Mouse (Mus musculus) embryonic facial prominence, embryonic 15.5 days (tissue): ENCODE results near the gene Klf17. TPM values are rescaled to one million over a fixed set of nuclear protein-coding genes. Genes with fewer than 3 reads are reported as not detected.
A peak's percentile ranks its signal among the peaks of the same experiment; 100 is the strongest.

Experiments used
- ATAC-seq: fragments of 200-750 bp; cut with Nextera tagmentation; 2 replicates; pipeline ENCODE4 v1.8.0; 2017; ENCODE audit warnings: low read depth, moderate TSS enrichment; ENCODE audit not compliant: insufficient number of reproducible peaks, low FRiP score, low TSS enrichment
- H3K27ac ChIP-seq: fragments of 300-500 bp; sonication (generic); replicated peaks from 2 replicates; pipeline ENCODE4 v1.5.1; 2015; ENCODE audit warnings: mild to moderate bottlenecking, inconsistent platforms
- H3K27me3 ChIP-seq: fragments of 300-500 bp; sonication (generic); 2 replicates; pipeline ENCODE4 v1.6.1; 2015; ENCODE audit warnings: inconsistent platforms
- H3K36me3 ChIP-seq: fragments of 300-500 bp; sonication (generic); 2 replicates; pipeline ENCODE4 v1.6.1; 2015; ENCODE audit warnings: mild to moderate bottlenecking, inconsistent platforms
- H3K4me1 ChIP-seq: fragments of 300-500 bp; sonication (generic); 2 replicates; pipeline ENCODE4 v1.6.1; 2015; ENCODE audit warnings: inconsistent platforms
- H3K4me2 ChIP-seq: fragments of 300-500 bp; sonication (generic); replicated peaks from 2 replicates; pipeline ENCODE4 v1.6.1; 2015; ENCODE audit warnings: mild to moderate bottlenecking, inconsistent platforms
- H3K4me3 ChIP-seq: fragments of 300-500 bp; sonication (generic); replicated peaks from 2 replicates; pipeline ENCODE4 v1.5.1; 2015; ENCODE audit warnings: mild to moderate bottlenecking, inconsistent platforms
- H3K9ac ChIP-seq: fragments of 300-500 bp; sonication (generic); 2 replicates; pipeline ENCODE4 v1.6.1; 2015; ENCODE audit warnings: inconsistent platforms
- H3K9me3 ChIP-seq: fragments of 300-500 bp; sonication (generic); replicated peaks from 2 replicates; pipeline ENCODE4 v1.6.1; 2016; ENCODE audit warnings: inconsistent platforms
- WGBS: fragments of 180-500 bp; shearing (Covaris S2); methylation state at CpG from one replicate; pipeline ENCODE4 v1.1.7; 2015; 5-methylcytosine and 5-hydroxymethylcytosine counted together
- polyA plus RNA-seq: library from polyadenylated mRNA; unstranded; fragments of >200 nt; fragmentation: Nextera tagmentation; extraction: Ambion mirVana; gene quantifications from 2 replicates; pipeline ENCODE4 v1.2.1, GENCODE M21; 2015

The Klf17 gene
- not detected in 2 replicates for polyA plus RNA-seq

- H3K4me2 ChIP-seq, result no peak within 1 kb of the TSS
- WGBS, result 66% methylated on average over 12 of the region's 12 CpGs
These were observed at the start of gene Klf17 for GRCm38 (mm10) chr4:117765416-117765815. TSS of gene Klf17 (minus strand) at chr4:117765648.

GRCm38 (mm10) chr4:117814333-117814732, 48.9 kb upstream of the Klf17 start:
- Histone ChIP-seq H3K4me2 (no peak overlapping the region), H3K4me1 (no peaks in the 10 kb centered on the region), H3K27ac (no peak overlapping the region), H3K27me3 (no peaks in the 10 kb centered on the region), H3K9ac (no peak overlapping the region), H3K36me3 (no peaks in the 10 kb centered on the region), H3K9me3 (no peaks in the 10 kb centered on the region), H3K4me3 (no peak overlapping the region)
- 62% methylated on average over 4 of the region's 4 CpGs for WGBS
- no peak for ATAC-seq

More at GRCm38 (mm10) chr4:117765416-117765815, at the start of gene Klf17:
- Histone ChIP-seq H3K36me3 (no peaks in the 10 kb centered on the region), H3K4me1 (no peaks in the 10 kb centered on the region), H3K9ac (no peak within 1 kb of the TSS), H3K9me3 (no peaks in the 10 kb centered on the region), H3K27me3 (no peaks in the 10 kb centered on the region), H3K27ac (no peak within 1 kb of the TSS), H3K4me3 (no peak within 1 kb of the TSS)
- no peak for ATAC-seq

- ATAC-seq, result no peak
- Histone ChIP-seq H3K36me3 (no peaks in the 10 kb centered on the region), H3K9me3 (no peaks in the 10 kb centered on the region), H3K27ac (no peak overlapping the region), H3K4me1 (no peaks in the 10 kb centered on the region), H3K27me3 (no peaks in the 10 kb centered on the region), H3K9ac (no peak overlapping the region), H3K4me2 (no peak overlapping the region), H3K4me3 (no peak overlapping the region)
- 59% methylated on average over 9 of the region's 9 CpGs for WGBS
These were observed 48.2 kb upstream of the Klf17 start for GRCm38 (mm10) chr4:117813591-117814192.

GRCm38 (mm10) chr4:117810933-117811332, 45.5 kb upstream of the Klf17 start:
- H3K27me3 ChIP-seq, result no peaks in the 10 kb centered on the region
- ATAC-seq, result no peak
- H3K4me2 ChIP-seq, result no peak overlapping the region
- no peaks in the 10 kb centered on the region for H3K9me3 ChIP-seq
- WGBS, result 50% methylated on average over 2 of the region's 2 CpGs
- no peaks in the 10 kb centered on the region for H3K36me3 ChIP-seq
- no peak overlapping the region for H3K27ac ChIP-seq
- no peaks in the 10 kb centered on the region for H3K4me1 ChIP-seq
- H3K4me3 ChIP-seq, result no peak overlapping the region
- no peak overlapping the region for H3K9ac ChIP-seq

GRCm38 (mm10) chr4:117806992-117807391, 41.5 kb upstream of the Klf17 start:
- WGBS, result 56% methylated on average over 5 of the region's 5 CpGs
- Histone ChIP-seq H3K9me3 (no peaks in the 10 kb centered on the region), H3K4me3 (no peak overlapping the region), H3K9ac (no peak overlapping the region), H3K36me3 (no peaks in the 10 kb centered on the region), H3K27ac (no peak overlapping the region), H3K4me2 (no peak overlapping the region), H3K27me3 (no peaks in the 10 kb centered on the region), H3K4me1 (no peaks in the 10 kb centered on the region)
- ATAC-seq, result no peak

DNA sequence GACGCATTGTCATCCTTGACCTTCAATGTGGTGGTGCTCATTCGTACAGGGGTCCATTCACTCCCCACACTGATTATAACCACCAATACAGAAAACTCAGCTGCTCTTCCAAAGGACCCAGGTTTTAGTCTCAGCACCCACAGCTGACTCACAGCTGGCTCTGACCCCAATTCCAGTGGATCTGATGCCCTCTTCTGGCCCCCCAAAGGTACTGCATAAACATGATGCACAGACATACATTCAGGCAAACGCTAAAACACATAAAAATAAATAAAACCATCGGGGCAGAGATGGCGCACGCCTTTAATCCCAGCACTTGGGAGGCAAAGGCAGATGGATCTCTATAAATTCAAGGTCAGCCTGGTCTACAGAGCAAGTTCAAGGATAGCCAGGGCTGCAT, 34.5 kb upstream of the Klf17 start:
- no peaks in the 10 kb centered on the region for H3K9me3 ChIP-seq
- no peak overlapping the region for H3K9ac ChIP-seq
- H3K27ac ChIP-seq, result no peak overlapping the region
- no peaks in the 10 kb centered on the region for H3K27me3 ChIP-seq
- H3K4me3 ChIP-seq, result no peak overlapping the region
- no peaks in the 10 kb centered on the region for H3K36me3 ChIP-seq
- ATAC-seq, result no peak
- H3K4me1 ChIP-seq, result no peaks in the 10 kb centered on the region
- 77% methylated on average over 6 of the region's 6 CpGs for WGBS
- no peak overlapping the region for H3K4me2 ChIP-seq

DNA sequence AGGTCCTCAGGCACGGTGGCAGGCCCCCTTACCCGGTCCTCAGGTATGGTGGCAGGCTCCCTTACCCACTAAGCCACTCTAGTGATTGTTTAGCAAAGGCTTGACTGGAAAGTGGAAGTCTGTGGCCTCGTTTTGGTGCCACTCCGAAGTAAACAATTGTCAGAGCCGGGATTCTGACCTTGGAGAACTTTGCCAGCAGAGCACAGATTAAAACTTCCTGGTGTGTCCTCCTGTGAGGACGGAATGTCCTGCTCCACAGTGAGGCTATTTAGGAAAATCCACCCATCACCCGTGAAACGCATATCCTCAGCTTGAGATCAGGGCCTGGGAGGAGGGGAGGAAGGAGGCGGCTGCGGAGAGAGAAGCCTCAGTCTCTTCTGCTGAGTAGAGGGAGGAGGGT, 22.9 kb upstream of the Klf17 start:
- H3K27me3 ChIP-seq, result no peaks in the 10 kb centered on the region
- H3K4me3 ChIP-seq, result no peak overlapping the region
- H3K9me3 ChIP-seq, result no peaks in the 10 kb centered on the region
- no peak overlapping the region for H3K4me2 ChIP-seq
- H3K4me1 ChIP-seq, result no peaks in the 10 kb centered on the region
- 57% methylated on average over 10 of the region's 10 CpGs for WGBS
- no peak overlapping the region for H3K9ac ChIP-seq
- no peak overlapping the region for H3K27ac ChIP-seq
- ATAC-seq, result no peak
- no peaks in the 10 kb centered on the region for H3K36me3 ChIP-seq

DNA sequence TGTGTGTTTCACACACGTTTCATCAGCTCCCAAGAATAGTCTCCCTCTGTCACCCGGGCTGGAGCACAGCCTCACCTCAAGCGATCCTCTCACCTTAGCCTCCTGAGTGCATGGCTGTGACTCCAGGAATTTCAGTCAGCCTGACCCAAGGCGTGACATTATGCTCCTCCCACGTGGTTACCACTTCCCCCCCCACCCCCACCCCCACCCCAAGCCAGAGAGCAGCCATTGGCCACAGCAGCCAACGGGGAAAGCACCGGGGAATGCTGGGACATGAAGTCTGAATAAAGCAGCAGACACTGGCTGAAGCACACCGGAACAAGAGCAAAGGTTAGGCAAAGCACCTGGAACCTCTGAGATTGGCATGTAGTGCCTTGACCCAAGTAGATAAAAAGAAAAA, 21.5 kb upstream of the Klf17 start:
- peak; percentile 47; the same call in 1 of the 2 replicates for ATAC-seq
- Histone ChIP-seq H3K4me3 (0 out of 2 replicates have a peak overlapping the region, but pooled peaks have one; percentile 7), H3K27me3 (no peaks in the 10 kb centered on the region), H3K9me3 (no peaks in the 10 kb centered on the region), H3K9ac (no peak overlapping the region), H3K36me3 (no peaks in the 10 kb centered on the region), H3K27ac (no peak overlapping the region), H3K4me2 (0 out of 2 replicates have a peak overlapping the region, but pooled peaks have one; percentile 17), H3K4me1 (no peaks in the 10 kb centered on the region)
- WGBS, result 31% methylated on average over 8 of the region's 8 CpGs

DNA sequence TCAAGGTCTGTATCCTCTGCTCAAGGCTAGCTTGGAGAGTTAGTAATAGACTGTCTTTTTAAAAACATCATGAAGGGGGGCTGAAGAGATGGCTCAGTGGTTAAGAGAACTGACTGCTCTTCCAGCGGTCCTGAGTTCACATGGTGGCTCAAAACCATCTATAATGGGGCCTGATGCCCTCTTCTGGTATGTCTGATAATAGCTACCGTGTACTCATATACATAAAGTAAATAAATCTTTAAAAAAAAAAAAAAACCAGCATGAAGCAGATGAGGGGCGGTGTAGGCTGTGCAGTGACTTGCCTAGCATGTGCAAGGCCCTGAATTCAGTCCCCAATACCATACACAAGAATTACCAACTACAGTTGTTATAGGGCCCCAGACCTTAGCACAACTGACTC, 17.5 kb upstream of the Klf17 start:
- H3K27ac ChIP-seq, result no peak overlapping the region
- no peak overlapping the region for H3K9ac ChIP-seq
- H3K4me3 ChIP-seq, result no peak overlapping the region
- no peaks in the 10 kb centered on the region for H3K27me3 ChIP-seq
- no peaks in the 10 kb centered on the region for H3K9me3 ChIP-seq
- 88% methylated on average over 3 of the region's 3 CpGs for WGBS
- no peaks in the 10 kb centered on the region for H3K4me1 ChIP-seq
- no peaks in the 10 kb centered on the region for H3K36me3 ChIP-seq
- H3K4me2 ChIP-seq, result no peak overlapping the region
- ATAC-seq, result no peak

- no peaks in the 10 kb centered on the region for H3K4me1 ChIP-seq
- no peaks in the 10 kb centered on the region for H3K9me3 ChIP-seq
- H3K4me3 ChIP-seq, result no peak overlapping the region
- no peaks in the 10 kb centered on the region for H3K36me3 ChIP-seq
- H3K27me3 ChIP-seq, result no peaks in the 10 kb centered on the region
- ATAC-seq, result no peak
- H3K4me2 ChIP-seq, result no peak overlapping the region
- no peak overlapping the region for H3K9ac ChIP-seq
- no peak overlapping the region for H3K27ac ChIP-seq
- 50% methylated on average over 9 of the region's 9 CpGs for WGBS
These were observed 7.5 kb upstream of the Klf17 start for GRCm38 (mm10) chr4:117772960-117773359.

DNA sequence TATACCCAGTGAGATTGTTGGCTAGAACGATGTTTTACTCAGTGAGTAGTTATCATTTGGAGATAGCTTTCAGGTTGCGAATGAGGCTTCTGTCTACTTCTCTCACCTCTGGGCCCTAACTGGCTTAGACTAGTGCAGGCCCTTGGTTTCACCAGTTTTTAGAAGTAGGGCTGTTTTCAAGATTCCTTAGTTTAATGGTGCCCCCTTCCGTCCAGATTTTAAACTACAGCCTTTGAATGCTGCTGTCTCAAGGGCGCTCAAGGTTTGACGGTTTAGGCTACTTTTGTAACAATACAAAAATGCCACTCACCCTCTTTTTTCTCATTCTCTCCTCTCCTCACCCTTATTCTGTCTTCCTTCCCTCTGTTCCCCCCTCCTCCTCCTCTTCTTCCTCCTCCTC, 5.5 kb upstream of the Klf17 start:
- no peaks in the 10 kb centered on the region for H3K36me3 ChIP-seq
- H3K27ac ChIP-seq, result no peak overlapping the region
- WGBS, result 25% methylated on average over 5 of the region's 5 CpGs
- no peak overlapping the region for H3K9ac ChIP-seq
- ATAC-seq, result no peak
- H3K9me3 ChIP-seq, result no peaks in the 10 kb centered on the region
- H3K27me3 ChIP-seq, result no peaks in the 10 kb centered on the region
- H3K4me1 ChIP-seq, result no peaks in the 10 kb centered on the region
- no peak overlapping the region for H3K4me2 ChIP-seq
- H3K4me3 ChIP-seq, result no peak overlapping the region

- Histone ChIP-seq H3K36me3 (no peaks in the 10 kb centered on the region), H3K4me1 (no peaks in the 10 kb centered on the region)
These were observed 5.3 kb downstream of the Klf17 start for GRCm38 (mm10) chr4:117760151-117760550.

More at GRCm38 (mm10) chr4:117760151-117760550, 5.3 kb downstream of the Klf17 start:
- ATAC-seq, result no peak
- no peaks in the 10 kb centered on the region for H3K27me3 ChIP-seq
- H3K27ac ChIP-seq, result no peak overlapping the region
- H3K9ac ChIP-seq, result no peak overlapping the region
- H3K4me3 ChIP-seq, result no peak overlapping the region
- no peak overlapping the region for H3K4me2 ChIP-seq
- no peaks in the 10 kb centered on the region for H3K9me3 ChIP-seq
- WGBS, result 94% methylated on average over 5 of the region's 5 CpGs
